Mouse (Mus musculus) forebrain, embryonic 10.5 days (tissue): Measurements from ENCODE around the gene Gadd45a. TPM values are rescaled to one million over a fixed set of nuclear protein-coding genes. Genes with fewer than 3 reads are reported as not detected.

ENCODE experiments used
- DNase-seq: peaks from one replicate; pipeline ENCODE4 v3.0.0-alpha.2; 2017; ENCODE audit warnings: low spot score; ENCODE audit errors: extremely low spot score
- H3K27ac ChIP-seq: fragments of 300-500 bp; sonication (generic); 2 replicates; pipeline ENCODE4 v1.5.1; 2016; ENCODE audit warnings: mild to moderate bottlenecking
- H3K27me3 ChIP-seq: fragments of 300-500 bp; sonication (generic); 2 replicates; pipeline ENCODE4 v1.6.1; 2016; ENCODE audit warnings: mild to moderate bottlenecking; ENCODE audit not compliant: poor library complexity, severe bottlenecking
- H3K36me3 ChIP-seq: fragments of 300-500 bp; sonication (generic); replicated peaks from 2 replicates; pipeline ENCODE4 v1.6.1; 2016; ENCODE audit warnings: mild to moderate bottlenecking, moderate library complexity
- H3K4me1 ChIP-seq: fragments of 300-500 bp; sonication (generic); 2 replicates; pipeline ENCODE4 v1.6.1; 2016
- H3K4me3 ChIP-seq: fragments of 300-500 bp; sonication (generic); 2 replicates; pipeline ENCODE4 v1.5.1; 2016; ENCODE audit warnings: mild to moderate bottlenecking, moderate library complexity
- H3K9me3 ChIP-seq: fragments of 300-500 bp; sonication (generic); 2 replicates; pipeline ENCODE4 v1.6.1; 2016; ENCODE audit warnings: mild to moderate bottlenecking, moderate library complexity
- whole genome bisulfite sequencing: fragments of 180-500 bp; shearing (Covaris S2); methylation state at CpG from one replicate; pipeline ENCODE4 v1.1.7; 2016; 5-methylcytosine and 5-hydroxymethylcytosine counted together
- polyA plus RNA-seq: library from polyadenylated mRNA; unstranded; fragments of >200 nt; fragmentation: Nextera tagmentation; extraction: Ambion mirVana; gene quantifications from 2 replicates; pipeline ENCODE4 v1.2.1, GENCODE M21; 2016

Gadd45a gene
- polyA plus RNA-seq, 1 experiment from 2014 or later = 22.9 TPM

DNA sequence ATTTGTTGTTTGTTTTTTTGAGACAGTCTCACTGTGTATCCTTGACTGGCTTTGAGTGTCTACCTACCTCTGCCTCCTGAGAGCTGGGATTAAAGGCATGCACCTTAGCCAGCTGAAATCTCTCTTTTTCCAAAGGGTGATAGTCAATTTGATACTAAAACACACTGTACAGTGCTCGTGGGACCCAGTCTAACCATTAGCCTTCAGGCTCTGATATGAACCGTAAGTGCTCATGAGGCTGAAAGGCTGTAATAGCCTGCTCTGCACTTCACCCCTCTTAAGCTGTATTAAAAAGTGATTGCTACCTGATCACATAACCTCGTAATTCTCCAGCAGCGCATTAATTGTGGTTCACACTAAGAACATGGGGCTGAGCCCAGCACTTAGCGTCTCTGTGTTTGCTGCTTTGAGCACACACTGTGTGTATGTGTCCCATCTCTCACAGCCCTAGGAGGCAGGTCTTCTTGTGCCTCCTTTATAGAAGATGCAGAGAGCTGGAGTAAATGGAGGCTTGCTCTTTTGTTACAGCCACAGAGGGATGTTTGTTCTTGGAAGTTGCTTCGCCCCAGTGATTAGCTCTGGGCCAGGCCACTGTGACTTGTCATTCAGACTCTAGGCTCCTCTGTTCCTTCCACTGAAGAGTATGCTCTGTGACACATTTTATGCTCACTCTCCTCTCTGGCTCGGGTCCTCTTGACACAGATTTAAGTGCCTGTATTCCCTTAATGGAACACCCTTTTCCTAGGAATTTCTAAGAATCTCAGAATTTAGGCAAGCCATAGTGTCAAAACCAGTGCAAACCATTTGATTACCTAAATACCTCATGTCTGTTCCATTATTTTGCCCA is 26.7 kb downstream of the Gadd45a start:
- no peaks in the 10 kb centered on the region for H3K9me3 ChIP-seq
- H3K4me3 ChIP-seq = no peak overlapping the region
- H3K36me3 ChIP-seq = no peaks in the 10 kb centered on the region
- WGBS = 62% methylated on average over 7 of the region's 7 CpGs
- H3K4me1 ChIP-seq = peaks cover 8% of the 10 kb centered on the region
- DNase-seq = no peak
- no peak overlapping the region for H3K27ac ChIP-seq
- H3K27me3 ChIP-seq = no peaks in the 10 kb centered on the region

DNA sequence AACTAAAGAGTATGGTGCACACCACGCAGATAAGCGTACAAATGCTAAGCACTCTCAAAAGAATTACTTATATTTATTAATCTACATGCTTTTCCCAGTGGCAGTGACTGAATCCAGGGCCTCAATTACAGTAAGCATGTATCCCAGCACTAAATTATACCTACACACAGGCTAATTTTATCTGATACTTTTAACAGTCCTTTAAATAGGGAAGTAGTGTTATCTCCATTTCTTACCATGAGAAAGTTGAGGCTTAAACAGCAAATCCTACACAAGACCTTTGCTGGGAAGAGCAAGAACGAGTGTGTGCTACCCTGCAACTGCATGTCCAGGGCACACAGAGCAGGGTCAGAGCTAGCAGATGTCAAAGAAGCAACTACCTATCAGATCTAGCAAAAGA is 27.4 kb downstream of the Gadd45a start:
- no peaks in the 10 kb centered on the region for H3K36me3 ChIP-seq
- no peak overlapping the region for H3K27ac ChIP-seq
- WGBS = 90% methylated on average over 3 of the region's 3 CpGs
- H3K4me1 ChIP-seq = peaks cover 8% of the 10 kb centered on the region
- no peaks in the 10 kb centered on the region for H3K9me3 ChIP-seq
- H3K27me3 ChIP-seq = no peaks in the 10 kb centered on the region
- no peak for DNase-seq
- H3K4me3 ChIP-seq = no peak overlapping the region

GRCm38 (mm10) chr6:66999800-67000199 is 37.5 kb downstream of the Gadd45a start:
- Histone ChIP-seq H3K9me3 (no peaks in the 10 kb centered on the region), H3K4me3 (no peak overlapping the region)

GRCm38 (mm10) chr6:66998645-66999044 is 38.6 kb downstream of the Gadd45a start:
- H3K27me3 ChIP-seq = no peaks in the 10 kb centered on the region
- no peak overlapping the region for H3K4me3 ChIP-seq
- WGBS = 71% methylated on average over 2 of the region's 2 CpGs
- no peaks in the 10 kb centered on the region for H3K9me3 ChIP-seq
- no peak overlapping the region for H3K27ac ChIP-seq
- no peaks in the 10 kb centered on the region for H3K36me3 ChIP-seq
- 0 out of 2 replicates have a peak, but pooled peaks cover 5% of the 10 kb centered on the region for H3K4me1 ChIP-seq
- DNase-seq = no peak

More at GRCm38 (mm10) chr6:66999800-67000199, 37.5 kb downstream of the Gadd45a start:
- Histone ChIP-seq H3K27ac (no peak overlapping the region), H3K4me1 (0 out of 2 replicates have a peak, but pooled peaks cover 5% of the 10 kb centered on the region), H3K36me3 (no peaks in the 10 kb centered on the region), H3K27me3 (no peaks in the 10 kb centered on the region)
- no peak for DNase-seq

GRCm38 (mm10) chr6:66996257-66996656 is 41.0 kb downstream of the Gadd45a start:
- DNase-seq = no peak
- Histone ChIP-seq H3K27ac (no peak overlapping the region), H3K9me3 (no peaks in the 10 kb centered on the region), H3K27me3 (no peaks in the 10 kb centered on the region), H3K36me3 (no peaks in the 10 kb centered on the region), H3K4me3 (no peak overlapping the region), H3K4me1 (0 out of 2 replicates have a peak, but pooled peaks cover 5% of the 10 kb centered on the region)
- WGBS = 93% methylated on average over 1 of the region's 1 CpGs

DNA sequence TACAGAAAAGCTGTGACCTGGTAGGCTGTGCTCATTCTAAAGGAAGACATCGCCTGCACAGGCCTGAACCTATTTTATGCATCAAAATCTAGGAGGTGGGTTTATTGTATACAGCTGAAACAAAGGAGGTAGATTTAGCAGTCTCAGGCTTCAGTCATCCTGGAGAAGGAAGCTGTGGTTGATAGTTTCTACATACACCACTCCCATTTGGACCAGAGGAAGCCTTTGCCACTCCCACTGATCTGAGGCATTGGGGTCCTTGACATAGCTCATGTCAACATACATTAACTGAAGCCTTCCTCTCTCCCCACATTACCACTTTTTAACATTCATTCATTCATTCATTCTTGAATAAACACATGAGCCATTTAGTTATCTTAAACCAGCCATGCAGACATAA is 41.4 kb downstream of the Gadd45a start:
- Histone ChIP-seq H3K4me1 (0 out of 2 replicates have a peak, but pooled peaks cover 5% of the 10 kb centered on the region), H3K27ac (no peak overlapping the region), H3K36me3 (no peaks in the 10 kb centered on the region), H3K9me3 (no peaks in the 10 kb centered on the region), H3K4me3 (no peak overlapping the region), H3K27me3 (no peaks in the 10 kb centered on the region)
- DNase-seq = no peak
- WGBS = 77% methylated on average over 1 of the region's 1 CpGs

DNA sequence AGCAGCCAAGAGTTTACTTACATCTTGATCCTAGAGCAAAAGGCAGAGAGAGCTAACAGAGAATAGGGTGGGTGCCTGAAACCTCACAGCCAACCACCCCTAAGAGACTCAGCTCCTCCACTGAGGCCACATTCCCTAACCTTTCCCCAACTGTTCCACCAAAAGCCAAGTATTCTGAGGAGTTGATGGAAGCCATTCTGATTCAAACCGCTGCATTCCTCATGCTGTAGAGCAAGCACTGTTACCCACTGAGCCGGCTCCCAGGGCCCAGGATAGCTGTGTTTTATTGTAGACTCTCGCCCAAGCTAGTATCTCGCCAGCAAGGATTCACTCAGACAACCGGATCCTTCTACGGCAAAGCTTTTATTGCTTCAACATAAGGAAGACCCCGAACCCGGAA is 42.3 kb downstream of the Gadd45a start:
- Histone ChIP-seq H3K27ac (no peak overlapping the region), H3K4me3 (no peak overlapping the region), H3K27me3 (no peaks in the 10 kb centered on the region), H3K4me1 (0 out of 2 replicates have a peak, but pooled peaks cover 5% of the 10 kb centered on the region), H3K9me3 (no peaks in the 10 kb centered on the region), H3K36me3 (no peaks in the 10 kb centered on the region)
- WGBS = 95% methylated on average over 8 of the region's 8 CpGs
- no peak for DNase-seq

GRCm38 (mm10) chr6:66992786-66993185 is 44.5 kb downstream of the Gadd45a start:
- 0 out of 2 replicates have a peak, but pooled peaks cover 5% of the 10 kb centered on the region for H3K4me1 ChIP-seq
- no peaks in the 10 kb centered on the region for H3K36me3 ChIP-seq
- no peak overlapping the region for H3K27ac ChIP-seq
- no peak for DNase-seq
- no peaks in the 10 kb centered on the region for H3K9me3 ChIP-seq
- H3K4me3 ChIP-seq = no peak overlapping the region
- no peaks in the 10 kb centered on the region for H3K27me3 ChIP-seq
- WGBS = 94% methylated on average over 8 of the region's 8 CpGs

DNA sequence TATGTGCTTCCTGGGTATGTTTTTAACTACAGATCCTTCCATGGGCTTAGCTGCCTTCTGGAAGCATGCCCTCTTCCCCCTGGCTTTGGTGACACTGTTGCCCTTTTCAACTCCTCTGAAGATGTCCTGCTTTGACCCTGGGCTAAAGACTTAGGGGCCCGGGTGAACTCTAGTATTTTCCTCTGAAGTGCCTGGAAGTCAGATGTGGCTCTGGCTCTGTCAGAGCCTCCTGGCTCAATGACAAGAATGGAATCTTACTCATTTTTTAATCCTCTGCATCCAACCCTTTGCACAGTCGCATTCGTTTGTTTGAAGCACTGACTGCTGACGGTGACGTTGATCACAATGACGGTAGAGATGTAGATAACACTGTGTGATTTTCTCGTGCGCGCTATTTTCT is 45.0 kb downstream of the Gadd45a start:
- H3K27ac ChIP-seq = no peak overlapping the region
- H3K9me3 ChIP-seq = no peaks in the 10 kb centered on the region
- no peaks in the 10 kb centered on the region for H3K27me3 ChIP-seq
- H3K4me3 ChIP-seq = no peak overlapping the region
- DNase-seq = no peak
- H3K36me3 ChIP-seq = no peaks in the 10 kb centered on the region
- 0 out of 2 replicates have a peak, but pooled peaks cover 5% of the 10 kb centered on the region for H3K4me1 ChIP-seq
- WGBS = 91% methylated on average over 9 of the region's 9 CpGs

- Histone ChIP-seq H3K27me3 (no peaks in the 10 kb centered on the region), H3K4me1 (peaks cover 5% of the 10 kb centered on the region), H3K4me3 (no peak overlapping the region), H3K36me3 (no peaks in the 10 kb centered on the region), H3K9me3 (no peaks in the 10 kb centered on the region), H3K27ac (no peak overlapping the region)
- WGBS = 87% methylated on average over 3 of the region's 3 CpGs
- DNase-seq = no peak
Measured at GRCm38 (mm10) chr6:66989518-66989917, 47.7 kb downstream of the Gadd45a start.

DNA sequence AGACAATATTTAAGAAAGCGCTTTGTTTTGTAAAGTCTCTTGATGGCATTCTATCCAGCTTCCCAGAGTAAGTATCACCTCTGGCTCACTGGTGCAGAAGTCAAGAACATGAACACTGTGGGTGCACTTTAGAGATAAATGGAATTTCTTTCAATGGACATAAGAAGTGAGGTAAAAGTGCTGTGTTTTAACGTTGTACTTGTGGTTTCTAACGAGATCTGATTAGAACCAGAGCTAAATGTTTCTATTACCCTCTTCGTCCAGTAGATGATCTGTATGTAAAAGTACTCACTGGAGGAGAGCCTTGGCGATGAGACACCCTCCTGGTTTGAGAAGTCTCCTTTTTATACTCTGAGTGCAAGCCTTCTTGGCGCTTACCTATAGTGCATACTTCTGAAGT is 48.2 kb downstream of the Gadd45a start:
- H3K9me3 ChIP-seq = no peaks in the 10 kb centered on the region
- H3K36me3 ChIP-seq = no peaks in the 10 kb centered on the region
- no peak overlapping the region for H3K4me3 ChIP-seq
- no peak for DNase-seq
- WGBS = 92% methylated on average over 6 of the region's 6 CpGs
- H3K4me1 ChIP-seq = peaks cover 5% of the 10 kb centered on the region
- no peaks in the 10 kb centered on the region for H3K27me3 ChIP-seq
- H3K27ac ChIP-seq = no peak overlapping the region

DNA sequence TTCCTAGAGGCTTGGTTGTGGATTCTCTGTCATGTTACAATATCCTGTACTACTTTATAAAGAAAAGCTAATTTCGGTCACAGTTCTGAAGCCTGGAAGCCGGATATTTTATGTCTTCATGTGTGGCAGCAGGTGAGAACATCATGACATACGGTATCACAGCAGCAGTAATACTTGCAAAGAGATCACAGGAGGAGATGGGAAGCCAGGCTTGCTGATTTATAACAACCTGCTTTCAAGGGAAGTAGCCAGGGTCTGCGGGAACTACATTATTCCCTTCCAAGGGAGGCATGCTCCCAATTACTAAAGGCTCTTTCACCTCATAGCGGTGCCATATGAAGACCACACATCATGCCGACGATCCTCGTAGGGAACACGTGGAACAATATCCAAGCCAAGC is 48.9 kb downstream of the Gadd45a start:
- no peak overlapping the region for H3K27ac ChIP-seq
- H3K4me3 ChIP-seq = no peak overlapping the region
- no peaks in the 10 kb centered on the region for H3K36me3 ChIP-seq
- 94% methylated on average over 9 of the region's 9 CpGs for WGBS
- no peaks in the 10 kb centered on the region for H3K9me3 ChIP-seq
- no peak for DNase-seq
- H3K4me1 ChIP-seq = peaks cover 5% of the 10 kb centered on the region
- no peaks in the 10 kb centered on the region for H3K27me3 ChIP-seq

DNA sequence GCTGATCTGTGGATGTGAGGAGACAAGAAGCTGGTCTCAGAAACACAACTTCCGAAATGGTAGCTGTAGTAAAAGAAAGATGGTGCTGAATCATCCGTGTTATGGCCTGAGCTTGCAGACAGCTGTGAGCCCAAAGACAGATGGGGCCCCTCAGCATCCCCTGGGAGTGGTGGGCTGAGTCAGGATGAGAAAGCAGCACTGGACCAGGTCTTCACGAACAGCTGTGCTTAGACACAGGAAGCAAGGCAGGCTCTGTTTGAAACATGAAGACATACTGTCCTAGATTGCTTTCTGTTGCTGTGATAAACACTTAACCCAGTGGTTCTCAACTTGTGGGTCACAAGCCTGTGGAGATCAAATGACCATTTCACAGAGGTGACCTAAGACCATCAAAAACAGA is 49.6 kb downstream of the Gadd45a start:
- Histone ChIP-seq H3K9me3 (no peaks in the 10 kb centered on the region), H3K4me1 (peaks cover 5% of the 10 kb centered on the region), H3K36me3 (no peaks in the 10 kb centered on the region), H3K4me3 (no peak overlapping the region), H3K27ac (no peak overlapping the region), H3K27me3 (no peaks in the 10 kb centered on the region)
- WGBS = 80% methylated on average over 3 of the region's 3 CpGs
- no peak for DNase-seq
